Mouse (Mus musculus) gastrocnemius, adult 2 months (tissue): ENCODE results near the gene Gng8. TPM values are rescaled to one million over a fixed set of nuclear protein-coding genes. Genes with fewer than 3 reads are reported as not detected.

Experiments
- DNase-seq: peaks from one replicate; pipeline ENCODE4 v3.0.0; 2022
- H3K27ac ChIP-seq: fragments of 200-600 bp; 2 replicates; pipeline ENCODE4 v1.8.1; 2022; ENCODE audit warnings: mild to moderate bottlenecking
- H3K4me3 ChIP-seq: fragments of 200-600 bp; 2 replicates; pipeline ENCODE4 v1.8.1; 2022; ENCODE audit warnings: mild to moderate bottlenecking, moderate library complexity
- CTCF ChIP-seq: fragments of 200-600 bp; IDR thresholded peaks from 2 replicates; pipeline ENCODE4 v1.8.1; 2022; ENCODE audit warnings: antibody characterized with exemption, mild to moderate bottlenecking, moderate library complexity
- intact Hi-C: fragments of 180-260 bp; cut with DNase I; formaldehyde crosslinking; loops from one replicate; pipeline ENCODE4 v1.15.1; 2025
- total RNA-seq, 2 experiments: library from RNA; stranded (reverse); gene quantifications; 2 replicates each; pipeline ENCODE4 v1.2.3; 2021

The Gng8 gene
- total RNA-seq, 2 experiments from 2014 or later, result not detected

GRCm38 (mm10) chr7:16900526-16900925, 8.9 kb downstream of the Gng8 start:
- no peak for TF ChIP-seq CTCF
- intact Hi-C loops, result no loop called here
- Histone ChIP-seq H3K27ac (no peak overlapping the region), H3K4me3 (no peak overlapping the region)
- DNase-seq, result peak; percentile 46

DNA sequence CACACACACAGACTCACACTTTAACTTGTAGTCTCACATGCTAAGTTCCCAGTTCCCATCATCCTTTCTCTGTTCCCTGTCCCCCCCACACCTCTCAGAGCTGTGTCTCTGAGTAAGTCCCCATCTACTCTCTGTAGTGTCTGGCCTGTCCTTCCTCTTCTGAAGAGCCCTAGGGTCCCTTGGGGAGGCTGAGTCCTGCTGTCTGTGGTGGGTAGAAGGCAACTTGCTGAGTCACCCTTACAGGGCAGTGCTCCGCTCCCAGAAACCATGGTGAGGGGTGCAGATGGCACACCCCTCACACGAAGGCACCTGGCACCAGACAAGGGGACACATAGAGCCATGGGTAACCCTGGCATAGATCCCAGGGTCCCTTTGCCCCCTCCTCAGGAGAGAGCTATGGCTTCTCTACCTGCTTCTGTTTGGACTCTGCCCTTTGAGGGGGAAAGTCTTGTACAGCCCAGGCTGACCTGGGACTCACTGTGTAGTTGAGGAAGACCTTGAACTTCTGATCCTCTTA, 11.9 kb downstream of the Gng8 start:
- DNase-seq, result no peak
- peak overlapping the region; percentile 7; the same call in 1 of the 2 replicates for H3K27ac ChIP-seq
- TF ChIP-seq CTCF, result no peak
- intact Hi-C loops, result no loop called here
- H3K4me3 ChIP-seq, result no peak overlapping the region

- intact Hi-C loops, result no loop called here
- TF ChIP-seq CTCF, result no peak
- 0 out of 2 replicates have a peak overlapping the region, but pooled peaks have one; percentile 0 for H3K27ac ChIP-seq
- no peak overlapping the region for H3K4me3 ChIP-seq
- no peak for DNase-seq
Measured at GRCm38 (mm10) chr7:16904120-16904675, 12.6 kb downstream of the Gng8 start.

DNA sequence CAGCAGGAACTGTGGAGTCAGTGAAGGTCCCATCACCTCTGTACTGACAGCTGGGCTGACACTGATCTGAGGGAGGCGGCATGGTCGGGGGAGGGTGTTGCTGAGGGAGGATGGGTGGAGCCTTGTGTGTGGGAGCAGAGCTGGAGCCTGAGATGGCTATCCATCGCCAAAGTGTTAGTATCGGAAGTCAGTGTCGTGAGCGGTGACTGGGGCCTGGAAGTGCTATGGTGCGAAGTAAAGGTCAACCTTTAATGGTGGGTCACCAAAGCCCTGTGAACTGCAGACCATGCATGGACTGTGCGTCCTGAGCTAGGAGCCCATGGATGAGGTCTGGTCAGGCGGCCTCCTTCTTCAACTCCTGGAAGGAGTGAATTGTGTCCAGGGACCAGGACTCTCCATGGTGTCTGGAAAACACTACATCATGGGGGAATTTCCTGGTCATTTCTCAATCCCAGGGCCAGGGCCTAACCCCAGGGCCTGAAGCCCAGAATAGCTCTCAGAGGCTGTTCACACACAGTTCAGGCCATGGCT, 14.0 kb downstream of the Gng8 start:
- peak; percentile 63 for DNase-seq
- no peak for TF ChIP-seq CTCF
- intact Hi-C loops, result loop anchor here (1.0 kb wide), 1 partner anchor 22 kb away; no protein-coding TSS in a partner anchor
- H3K4me3 ChIP-seq, result no peak overlapping the region
- H3K27ac ChIP-seq, result peak overlapping the region; percentile 75

DNA sequence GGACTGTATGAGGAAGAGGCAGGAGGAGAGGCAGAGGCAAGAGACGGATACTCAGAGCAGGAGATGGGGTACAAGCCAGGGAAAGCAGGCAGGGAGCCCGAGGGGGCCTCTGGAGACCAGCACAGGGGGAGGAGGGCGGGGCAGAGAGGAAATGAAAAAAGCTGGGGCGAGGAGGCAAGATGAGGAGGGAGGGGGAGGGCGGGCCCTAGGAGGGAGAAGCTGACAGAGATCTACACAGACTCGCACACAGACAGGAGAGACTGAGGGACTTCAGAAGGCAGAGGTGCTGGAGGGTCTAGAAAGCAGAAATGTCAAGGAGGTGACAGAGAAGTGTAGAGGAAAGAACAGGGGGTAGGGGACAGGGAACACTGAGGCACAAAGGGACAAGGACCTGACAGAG, 14.7 kb downstream of the Gng8 start, which contains the start of gene Ptgir:
Gene Ptgir (plus strand): TSS at position 210 of the 400 bp plus-strand sequence.
- H3K4me3 ChIP-seq, result peak within 1 kb of the TSS; percentile 57
- intact Hi-C loops, result no loop called here
- peak; percentile 88 for DNase-seq
- TF ChIP-seq CTCF, result no peak
- peak within 1 kb of the TSS; percentile 75 for H3K27ac ChIP-seq

DNA sequence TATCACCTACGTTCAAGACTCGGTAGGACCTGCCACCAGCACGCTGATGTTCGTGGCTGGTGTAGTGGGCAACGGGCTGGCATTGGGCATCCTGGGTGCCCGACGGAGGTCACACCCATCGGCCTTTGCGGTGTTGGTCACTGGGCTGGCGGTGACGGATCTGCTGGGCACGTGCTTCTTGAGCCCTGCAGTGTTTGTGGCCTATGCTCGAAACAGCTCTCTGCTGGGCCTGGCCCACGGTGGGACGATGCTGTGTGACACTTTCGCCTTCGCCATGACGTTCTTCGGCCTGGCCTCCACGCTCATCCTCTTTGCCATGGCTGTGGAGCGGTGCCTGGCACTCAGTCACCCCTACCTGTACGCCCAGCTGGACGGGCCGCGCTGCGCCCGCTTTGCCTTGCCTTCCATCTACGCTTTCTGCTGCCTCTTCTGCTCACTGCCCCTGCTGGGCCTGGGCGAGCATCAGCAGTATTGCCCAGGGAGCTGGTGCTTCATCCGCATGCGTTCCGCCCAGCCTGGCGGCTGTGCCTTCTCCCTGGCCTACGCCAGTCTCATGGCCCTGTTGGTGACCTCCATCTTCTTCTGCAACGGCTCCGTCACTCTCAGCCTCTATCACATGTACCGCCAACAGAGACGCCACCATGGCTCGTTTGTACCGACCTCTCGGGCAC, 15.4 kb downstream of the Gng8 start:
- intact Hi-C loops, result no loop called here
- DNase-seq, result peak; percentile 31
- peak overlapping the region; percentile 57 for H3K4me3 ChIP-seq
- H3K27ac ChIP-seq, result peak overlapping the region; percentile 75
- no peak for TF ChIP-seq CTCF

- intact Hi-C loops, result no loop called here
- DNase-seq, result no peak
Measured at GRCm38 (mm10) chr7:16907842-16908241, 16.3 kb downstream of the Gng8 start.

DNA sequence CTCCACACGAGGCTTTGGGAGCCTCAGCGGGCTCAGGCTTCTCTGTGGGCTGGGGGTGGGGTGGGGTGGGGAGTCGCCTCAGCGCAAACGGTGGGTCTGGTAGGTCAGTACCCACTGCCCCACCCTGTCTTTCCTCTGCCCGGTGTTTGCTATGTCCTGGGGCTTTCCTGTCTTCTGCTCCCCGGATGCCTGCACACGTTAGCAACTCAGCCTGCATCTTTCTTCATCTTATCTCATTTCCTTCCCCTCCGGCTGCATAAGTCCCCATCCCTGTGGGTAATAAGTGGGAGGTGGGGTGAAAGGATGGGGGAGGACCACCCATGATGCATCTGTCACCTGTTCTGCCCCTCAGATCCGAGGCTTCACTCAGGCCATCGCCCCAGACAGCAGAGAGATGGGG, 16.8 kb downstream of the Gng8 start:
- Histone ChIP-seq H3K4me3 (peak overlapping the region; percentile 57), H3K27ac (peak overlapping the region; percentile 75)
- DNase-seq, result no peak
- TF ChIP-seq CTCF, result no peak
- intact Hi-C loops, result no loop called here

More at GRCm38 (mm10) chr7:16907842-16908241, 16.3 kb downstream of the Gng8 start:
- H3K4me3 ChIP-seq, result peak overlapping the region; percentile 57
- TF ChIP-seq CTCF, result no peak
- H3K27ac ChIP-seq, result peak overlapping the region; percentile 75

- intact Hi-C loops, result no loop called here
- peak overlapping the region; percentile 57 for H3K4me3 ChIP-seq
- peak; percentile 57 for DNase-seq
- H3K27ac ChIP-seq, result peak overlapping the region; percentile 75
- no peak for TF ChIP-seq CTCF
Measured at GRCm38 (mm10) chr7:16908859-16909258, 17.3 kb downstream of the Gng8 start.

DNA sequence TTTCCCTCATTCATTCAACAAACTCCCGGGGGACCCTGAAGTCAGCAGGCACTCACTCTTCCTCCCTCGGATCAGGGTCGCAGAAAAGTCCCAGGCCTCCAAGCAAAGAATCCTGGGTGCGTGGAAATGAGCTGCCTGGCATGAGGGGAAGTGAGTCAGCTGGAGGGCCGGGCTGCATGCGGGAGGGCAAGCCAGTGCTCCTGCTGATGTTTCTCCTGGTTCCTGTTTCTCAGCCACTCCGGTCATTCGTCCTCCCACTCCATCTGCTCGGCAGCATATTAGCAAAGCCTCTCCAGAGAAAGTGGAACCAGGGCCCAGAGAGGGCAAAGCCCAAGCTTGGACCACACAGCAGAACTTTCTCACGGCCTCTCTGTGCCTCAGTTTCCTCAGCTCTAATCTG, 18.3 kb downstream of the Gng8 start:
- intact Hi-C loops, result no loop called here
- peak; percentile 50 for DNase-seq
- no peak for TF ChIP-seq CTCF
- Histone ChIP-seq H3K4me3 (peak overlapping the region; percentile 57; the same call in 1 of the 2 replicates), H3K27ac (peak overlapping the region; percentile 75)

DNA sequence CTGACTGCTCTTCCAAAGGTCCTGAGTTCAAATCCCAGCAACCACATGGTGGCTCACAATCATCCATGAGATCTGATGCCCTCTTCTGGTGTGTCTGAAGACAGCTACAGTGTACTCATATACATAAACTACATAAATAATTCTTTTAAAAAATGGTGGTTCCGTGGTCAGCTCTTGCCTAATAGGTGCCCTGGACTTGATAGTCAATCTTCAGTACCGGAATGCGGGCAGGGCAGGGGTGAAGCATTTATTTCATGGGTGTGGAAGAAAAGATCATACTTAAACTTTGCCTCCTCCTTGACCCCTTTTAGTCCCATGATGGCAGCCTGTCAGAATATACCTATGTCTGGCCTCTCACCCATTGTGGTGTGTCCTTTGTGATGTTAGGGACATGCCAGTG, 20.3 kb downstream of the Gng8 start:
- no peak for DNase-seq
- intact Hi-C loops, result no loop called here
- peak overlapping the region; percentile 55; the same call in 1 of the 2 replicates for H3K27ac ChIP-seq
- no peak for TF ChIP-seq CTCF
- no peak overlapping the region for H3K4me3 ChIP-seq

- DNase-seq, result peak; percentile 66
- TF ChIP-seq CTCF, result no peak
- no peak overlapping the region for H3K4me3 ChIP-seq
- peak overlapping the region; percentile 55 for H3K27ac ChIP-seq
- intact Hi-C loops, result no loop called here
Measured at GRCm38 (mm10) chr7:16912360-16912759, 20.8 kb downstream of the Gng8 start.
